Mouse (Mus musculus) small intestine, adult 2 months (tissue): Measurements from ENCODE around the gene Tars. TPM values are rescaled to one million over a fixed set of nuclear protein-coding genes. Genes with fewer than 3 reads are reported as not detected.

ENCODE experiments used
- H3K27ac ChIP-seq: fragments of 200-500 bp; 2 replicates; pipeline ENCODE4 v1.5.1; 2012; ENCODE audit warnings: low read depth, low read length, control low read depth, inconsistent platforms; ENCODE audit not compliant: insufficient read depth
- H3K27me3 ChIP-seq: fragments of 200-500 bp; 2 replicates; pipeline ENCODE4 v1.6.1; 2012; ENCODE audit warnings: mild to moderate bottlenecking, moderate library complexity, low read length, inconsistent platforms; ENCODE audit not compliant: control insufficient read depth, insufficient read depth
- H3K36me3 ChIP-seq: fragments of 200-500 bp; 2 replicates; pipeline ENCODE4 v1.6.1; 2012; ENCODE audit warnings: mild to moderate bottlenecking, low read length, control low read depth, inconsistent platforms; ENCODE audit not compliant: control insufficient read depth, insufficient read depth
- H3K4me1 ChIP-seq: fragments of 200-500 bp; 2 replicates; pipeline ENCODE4 v1.6.1; 2012; ENCODE audit warnings: low read length, inconsistent platforms, mixed read lengths; ENCODE audit not compliant: control insufficient read depth, insufficient read depth, insufficient read length
- H3K4me3 ChIP-seq: fragments of 200-500 bp; 2 replicates; pipeline ENCODE4 v1.5.1; 2012; ENCODE audit warnings: low read depth, mild to moderate bottlenecking, control low read depth, inconsistent platforms, low read length, moderate library complexity
- CTCF ChIP-seq: fragments of 200-500 bp; IDR thresholded peaks from 2 replicates; pipeline ENCODE4 v1.5.1; 2012; ENCODE audit warnings: low read depth, mild to moderate bottlenecking, control low read depth, inconsistent platforms, low read length, moderate library complexity, mixed read lengths; ENCODE audit not compliant: insufficient replicate concordance, insufficient read length; ENCODE audit errors: extremely low read depth
- POLR2A ChIP-seq: fragments of 200-500 bp; IDR thresholded peaks from 2 replicates; pipeline ENCODE4 v1.6.1; 2012; ENCODE audit warnings: low read depth, mild to moderate bottlenecking, control low read depth, inconsistent platforms, low read length, moderate library complexity
- WGBS: fragments of 180-500 bp; shearing (Covaris S2); methylation state at CpG from one replicate; pipeline ENCODE4 v1.1.7; 2018; 5-methylcytosine and 5-hydroxymethylcytosine counted together
- polyA plus RNA-seq: library from polyadenylated mRNA; depleted of rRNA; stranded (reverse); fragments of >200 nt; gene quantifications from 2 replicates; pipeline ENCODE4 v1.2.3, GENCODE M21; 2012; rRNA removed

Tars gene
- polyA plus RNA-seq = 6.4 and 9.8 TPM in 2 replicates

DNA sequence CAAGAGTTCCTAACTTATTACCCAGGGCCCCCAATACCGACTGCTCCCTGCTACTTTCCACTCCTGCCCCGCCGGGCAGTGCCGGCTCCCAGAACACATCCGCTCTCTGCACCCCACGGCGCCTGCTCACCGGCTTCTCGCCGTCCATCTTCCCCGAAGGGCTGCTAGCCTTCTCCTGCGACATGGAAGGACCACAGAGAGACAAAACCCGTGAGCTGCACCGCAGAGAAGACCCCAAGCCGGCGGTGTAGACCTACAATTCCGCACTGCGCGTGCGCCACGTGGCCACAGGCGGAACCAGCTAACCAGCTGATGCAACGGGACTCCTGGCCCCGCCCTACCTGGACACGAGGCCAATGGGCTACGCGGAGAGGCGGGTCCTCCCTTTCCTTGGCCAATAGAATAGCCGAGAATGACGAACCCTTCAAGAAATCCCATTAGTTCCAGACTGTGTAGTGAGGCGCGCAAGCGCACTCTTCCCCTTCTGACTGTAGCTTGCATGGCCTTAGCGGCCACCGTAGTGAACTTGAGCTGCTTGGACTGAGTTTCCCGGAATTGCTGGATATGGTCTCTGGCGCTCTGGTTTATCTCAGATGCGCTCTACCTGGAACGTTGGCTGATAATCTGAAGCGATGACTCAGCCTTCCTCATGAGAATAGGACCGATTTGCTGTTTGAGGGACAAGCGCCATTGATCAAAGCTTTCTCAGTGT is at the start of gene Tars:
Tars (minus strand) TSS at position 310 of the 712 bp plus-strand sequence.
- WGBS = 1% methylated on average over 42 of the region's 42 CpGs
- TF ChIP-seq CTCF (no peak), POLR2A (peak; percentile 44; the same call in 1 of the 2 replicates)

GRCm38 (mm10) chr15:11437361-11437760 is 37.9 kb upstream of the Tars start:
- WGBS = 85% methylated on average over 4 of the region's 4 CpGs
- H3K4me3 ChIP-seq = no peak overlapping the region
- H3K4me1 ChIP-seq = no peaks in the 10 kb centered on the region
- no peaks in the 10 kb centered on the region for H3K27me3 ChIP-seq
- H3K27ac ChIP-seq = no peak overlapping the region
- no peaks in the 10 kb centered on the region for H3K36me3 ChIP-seq
- no peak for TF ChIP-seq POLR2A
- TF ChIP-seq CTCF = no peak

More for the DNA sequence above, at the start of gene Tars:
- no peaks in the 10 kb centered on the region for H3K27me3 ChIP-seq
- H3K4me1 ChIP-seq = peaks cover 6% of the 10 kb centered on the region; the same call in 1 of the 2 replicates
- peaks cover 7% of the 10 kb centered on the region; the same call in 1 of the 2 replicates for H3K36me3 ChIP-seq
- H3K4me3 ChIP-seq = peak within 1 kb of the TSS; percentile 96
- peak within 1 kb of the TSS; percentile 59 for H3K27ac ChIP-seq

DNA sequence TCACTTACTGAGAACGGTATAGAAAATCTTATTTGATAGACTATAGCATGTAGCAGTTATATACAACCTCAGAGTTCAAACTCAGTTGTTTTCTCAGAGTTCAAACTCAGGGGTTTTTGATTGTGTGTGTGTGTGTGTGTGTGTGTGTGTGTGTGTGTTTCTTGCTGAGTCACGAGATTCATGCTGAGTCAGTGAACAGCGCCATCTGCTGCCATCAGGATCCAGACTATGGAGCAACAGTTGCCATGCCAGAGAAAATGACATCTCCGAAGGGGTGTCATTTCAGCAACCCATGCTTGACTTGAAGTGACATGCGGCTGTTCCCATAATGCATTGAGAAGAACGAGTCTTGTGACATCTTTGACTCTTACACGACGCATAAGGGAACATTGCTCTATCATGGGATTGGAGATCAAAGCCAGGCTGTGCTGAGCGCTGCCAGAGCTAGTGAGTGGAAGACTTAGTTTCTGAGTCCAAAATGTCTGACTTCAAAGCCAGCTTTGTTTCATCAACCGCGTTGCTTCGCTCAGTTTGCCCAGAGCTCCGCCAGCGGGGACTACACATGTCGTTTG is 37.3 kb upstream of the Tars start:
- H3K36me3 ChIP-seq = no peaks in the 10 kb centered on the region
- H3K27ac ChIP-seq = no peak overlapping the region
- WGBS = 90% methylated on average over 15 of the region's 15 CpGs
- no peak overlapping the region for H3K4me3 ChIP-seq
- TF ChIP-seq CTCF (no peak), POLR2A (no peak)
- H3K4me1 ChIP-seq = no peaks in the 10 kb centered on the region
- H3K27me3 ChIP-seq = no peaks in the 10 kb centered on the region

- TF ChIP-seq CTCF (no peak), POLR2A (no peak)
- no peaks in the 10 kb centered on the region for H3K36me3 ChIP-seq
- no peaks in the 10 kb centered on the region for H3K4me1 ChIP-seq
- no peak overlapping the region for H3K4me3 ChIP-seq
- 77% methylated on average over 2 of the region's 2 CpGs for WGBS
- no peak overlapping the region for H3K27ac ChIP-seq
- H3K27me3 ChIP-seq = no peaks in the 10 kb centered on the region
Observed at GRCm38 (mm10) chr15:11426899-11427298, 27.4 kb upstream of the Tars start.

GRCm38 (mm10) chr15:11413484-11413883 is 14.0 kb upstream of the Tars start:
- Histone ChIP-seq H3K27me3 (no peaks in the 10 kb centered on the region), H3K4me1 (no peaks in the 10 kb centered on the region), H3K4me3 (no peak overlapping the region), H3K36me3 (no peaks in the 10 kb centered on the region), H3K27ac (no peak overlapping the region)
- WGBS = 79% methylated on average over 1 of the region's 1 CpGs
- no peak for TF ChIP-seq CTCF
- TF ChIP-seq POLR2A = no peak

DNA sequence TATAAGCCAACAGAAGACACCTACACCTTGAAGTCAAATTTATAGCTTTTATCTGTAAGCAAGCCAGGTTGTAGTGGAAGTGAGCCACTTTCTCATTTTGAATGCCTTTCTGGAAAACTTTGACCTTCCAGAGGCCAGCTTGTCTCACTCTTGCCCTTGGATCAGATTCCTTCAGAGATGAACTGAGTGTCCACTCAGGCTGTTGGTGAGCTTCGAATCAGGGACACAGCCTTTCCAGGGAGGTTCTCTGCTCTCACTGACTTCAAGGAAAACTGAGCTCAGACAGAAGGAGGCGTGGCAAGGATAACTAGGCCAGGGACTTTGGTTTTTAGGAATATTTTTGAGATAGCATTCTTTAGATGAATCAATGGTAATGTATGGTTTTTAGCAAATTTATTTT is 13.1 kb upstream of the Tars start:
- 66% methylated on average over 2 of the region's 2 CpGs for WGBS
- H3K27me3 ChIP-seq = no peaks in the 10 kb centered on the region
- no peaks in the 10 kb centered on the region for H3K36me3 ChIP-seq
- H3K27ac ChIP-seq = no peak overlapping the region
- no peak overlapping the region for H3K4me3 ChIP-seq
- H3K4me1 ChIP-seq = no peaks in the 10 kb centered on the region
- no peak for TF ChIP-seq CTCF
- no peak for TF ChIP-seq POLR2A

DNA sequence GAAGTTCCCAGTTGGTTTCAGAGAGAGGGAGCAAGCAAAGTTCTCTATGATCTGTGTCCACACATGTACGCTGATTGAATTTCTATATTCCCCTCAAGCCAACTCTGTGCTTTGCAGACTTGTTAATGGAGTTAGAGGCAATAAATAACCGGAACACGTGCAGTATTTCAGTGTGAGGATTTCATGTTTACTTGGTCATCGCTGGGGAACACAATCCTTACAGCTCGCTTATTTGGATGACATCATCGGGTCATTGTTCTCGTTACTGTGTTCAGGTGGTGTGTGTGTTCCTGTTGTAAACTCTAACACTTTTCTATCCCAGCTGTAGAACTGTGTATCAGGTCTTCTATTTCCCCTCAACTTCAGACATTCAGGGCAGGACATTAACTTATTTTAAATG is 12.4 kb upstream of the Tars start:
- Histone ChIP-seq H3K4me1 (no peaks in the 10 kb centered on the region), H3K4me3 (no peak overlapping the region), H3K27ac (no peak overlapping the region), H3K27me3 (no peaks in the 10 kb centered on the region), H3K36me3 (no peaks in the 10 kb centered on the region)
- 47% methylated on average over 7 of the region's 7 CpGs for WGBS
- TF ChIP-seq POLR2A (no peak), CTCF (no peak)
